Mouse (Mus musculus) lung, embryonic 14.5 days (tissue): Measurements from ENCODE around the gene Elmo2. TPM values are rescaled to one million over a fixed set of nuclear protein-coding genes. Genes with fewer than 3 reads are reported as not detected.

Experiments used
- ATAC-seq: fragments of 200-750 bp; cut with Nextera tagmentation; 2 replicates; pipeline ENCODE4 v1.8.0; 2017; ENCODE audit warnings: mild to moderate bottlenecking, moderate TSS enrichment, moderate library complexity; ENCODE audit not compliant: insufficient read depth
- DNase-seq: peaks from one replicate; pipeline ENCODE4 v3.0.0-alpha.2; 2015
- H3K27ac ChIP-seq: fragments of 300-500 bp; sonication (generic); 2 replicates; pipeline ENCODE4 v1.5.1; 2014; ENCODE audit warnings: low read depth, mild to moderate bottlenecking, moderate library complexity
- H3K27me3 ChIP-seq: fragments of 300-500 bp; sonication (generic); 2 replicates; pipeline ENCODE4 v1.6.1; 2014; ENCODE audit warnings: low read length, control low read depth; ENCODE audit not compliant: insufficient read depth
- H3K36me3 ChIP-seq: fragments of 300-500 bp; sonication (generic); 2 replicates; pipeline ENCODE4 v1.6.1; 2014; ENCODE audit warnings: control low read depth; ENCODE audit not compliant: insufficient read depth
- H3K4me1 ChIP-seq: fragments of 300-500 bp; sonication (generic); 2 replicates; pipeline ENCODE4 v1.6.1; 2014; ENCODE audit warnings: antibody characterized with exemption, control low read depth; ENCODE audit not compliant: insufficient read depth
- H3K4me2 ChIP-seq: fragments of 300-500 bp; sonication (generic); 2 replicates; pipeline ENCODE4 v1.6.1; 2014; ENCODE audit warnings: mild to moderate bottlenecking
- H3K4me3 ChIP-seq: fragments of 300-500 bp; sonication (generic); 2 replicates; pipeline ENCODE4 v1.5.1; 2014; ENCODE audit warnings: low read depth, low read length
- H3K9ac ChIP-seq: fragments of 300-500 bp; sonication (generic); 2 replicates; pipeline ENCODE4 v1.6.1; 2014
- H3K9me3 ChIP-seq: fragments of 300-500 bp; sonication (generic); 2 replicates; pipeline ENCODE4 v1.6.1; 2016; ENCODE audit warnings: low read depth, low read length, control low read depth
- CTCF ChIP-seq: IDR thresholded peaks from 2 replicates; pipeline ENCODE4 v1.5.1; 2016; ENCODE audit warnings: antibody characterized with exemption, low read depth
- WGBS: fragments of 180-500 bp; shearing (Covaris S2); extraction: QIAGEN DNeasy Blood & Tissue Kit; methylation state at CpG from one replicate; pipeline ENCODE4 v1.1.7; 2014; 5-methylcytosine and 5-hydroxymethylcytosine counted together
- polyA plus RNA-seq: library from polyadenylated mRNA; unstranded; fragments of >200 nt; fragmentation: Nextera tagmentation; extraction: Ambion mirVana; gene quantifications from 2 replicates; pipeline ENCODE4 v1.2.1, GENCODE M21; 2014

The Elmo2 gene
- polyA plus RNA-seq, 1 experiment from 2014 or later: 82.2 TPM

- DNase-seq (peak; percentile 68), ATAC-seq (no peak)
- Histone ChIP-seq H3K9ac (no peak overlapping the region), H3K9me3 (no peaks in the 10 kb centered on the region), H3K4me2 (no peak overlapping the region), H3K4me1 (no peaks in the 10 kb centered on the region), H3K27me3 (no peaks in the 10 kb centered on the region), H3K27ac (no peak overlapping the region), H3K4me3 (no peak overlapping the region), H3K36me3 (no peaks in the 10 kb centered on the region)
- peak; percentile 61 for TF ChIP-seq CTCF
- WGBS: 32% methylated on average over 3 of the region's 3 CpGs
Observed at GRCm38 (mm10) chr2:165337191-165337590, 10.9 kb upstream of the Elmo2 start.

GRCm38 (mm10) chr2:165332610-165333210 is 6.4 kb upstream of the Elmo2 start:
- WGBS: 47% methylated on average over 14 of the region's 14 CpGs

GRCm38 (mm10) chr2:165329703-165330102 is 3.4 kb upstream of the Elmo2 start:
- H3K9me3 ChIP-seq: no peaks in the 10 kb centered on the region
- WGBS: 15% methylated on average over 3 of the region's 3 CpGs

More at GRCm38 (mm10) chr2:165332610-165333210, 6.4 kb upstream of the Elmo2 start:
- ATAC-seq (no peak), DNase-seq (no peak)
- Histone ChIP-seq H3K4me1 (no peaks in the 10 kb centered on the region), H3K9me3 (no peaks in the 10 kb centered on the region), H3K27ac (no peak overlapping the region), H3K4me3 (no peak overlapping the region), H3K36me3 (no peaks in the 10 kb centered on the region), H3K9ac (no peak overlapping the region), H3K4me2 (no peak overlapping the region), H3K27me3 (no peaks in the 10 kb centered on the region)
- no peak for TF ChIP-seq CTCF

GRCm38 (mm10) chr2:165328746-165329145 is 2.5 kb upstream of the Elmo2 start:
- no peak overlapping the region for H3K4me2 ChIP-seq
- ATAC-seq: no peak

More at GRCm38 (mm10) chr2:165329703-165330102, 3.4 kb upstream of the Elmo2 start:
- TF ChIP-seq CTCF: no peak
- DNase-seq: no peak
- H3K4me1 ChIP-seq: peaks cover 9% of the 10 kb centered on the region
- no peak overlapping the region for H3K27ac ChIP-seq
- no peak for ATAC-seq
- H3K27me3 ChIP-seq: no peaks in the 10 kb centered on the region
- H3K4me2 ChIP-seq: no peak overlapping the region
- H3K9ac ChIP-seq: no peak overlapping the region
- no peaks in the 10 kb centered on the region for H3K36me3 ChIP-seq
- no peak overlapping the region for H3K4me3 ChIP-seq

GRCm38 (mm10) chr2:165327386-165327785 is 1.1 kb upstream of the Elmo2 start:
- Histone ChIP-seq H3K9me3 (no peaks in the 10 kb centered on the region), H3K4me2 (peak overlapping the region; percentile 95), H3K4me3 (peak overlapping the region; percentile 93), H3K27me3 (no peaks in the 10 kb centered on the region), H3K36me3 (no peaks in the 10 kb centered on the region), H3K4me1 (peaks cover 15% of the 10 kb centered on the region), H3K9ac (peak overlapping the region; percentile 62), H3K27ac (no peak overlapping the region)
- no peak for TF ChIP-seq CTCF
- 49% methylated on average over 7 of the region's 7 CpGs for WGBS
- ATAC-seq (no peak), DNase-seq (no peak)

More at GRCm38 (mm10) chr2:165328746-165329145, 2.5 kb upstream of the Elmo2 start:
- TF ChIP-seq CTCF: no peak
- H3K4me1 ChIP-seq: peaks cover 12% of the 10 kb centered on the region
- H3K9me3 ChIP-seq: no peaks in the 10 kb centered on the region
- 66% methylated on average over 5 of the region's 5 CpGs for WGBS
- no peaks in the 10 kb centered on the region for H3K36me3 ChIP-seq
- no peak overlapping the region for H3K9ac ChIP-seq
- H3K4me3 ChIP-seq: no peak overlapping the region
- H3K27me3 ChIP-seq: no peaks in the 10 kb centered on the region
- DNase-seq: no peak
- H3K27ac ChIP-seq: no peak overlapping the region

- no peak for TF ChIP-seq CTCF
- Histone ChIP-seq H3K36me3 (no peaks in the 10 kb centered on the region), H3K27ac (peak overlapping the region; percentile 58), H3K4me1 (peaks cover 26% of the 10 kb centered on the region), H3K9me3 (no peaks in the 10 kb centered on the region), H3K27me3 (no peaks in the 10 kb centered on the region), H3K4me3 (peak overlapping the region; percentile 93), H3K9ac (peak overlapping the region; percentile 88), H3K4me2 (peak overlapping the region; percentile 95)
- peak; percentile 49 for ATAC-seq
- 1% methylated on average over 30 of the region's 30 CpGs for WGBS
- peak; percentile 50 for DNase-seq
Observed at GRCm38 (mm10) chr2:165325521-165326303, 567 bp downstream of the Elmo2 start.

- H3K4me3 ChIP-seq: no peak overlapping the region
- no peaks in the 10 kb centered on the region for H3K9me3 ChIP-seq
- H3K4me1 ChIP-seq: peaks cover 30% of the 10 kb centered on the region
- H3K9ac ChIP-seq: no peak overlapping the region
- no peak for TF ChIP-seq CTCF
- H3K4me2 ChIP-seq: peak overlapping the region; percentile 95
- H3K27me3 ChIP-seq: no peaks in the 10 kb centered on the region
- DNase-seq (peak; percentile 37), ATAC-seq (no peak)
- peak overlapping the region; percentile 42; the same call in 1 of the 2 replicates for H3K27ac ChIP-seq
- whole genome bisulfite sequencing: 60% methylated on average over 5 of the region's 5 CpGs
- no peaks in the 10 kb centered on the region for H3K36me3 ChIP-seq
Observed at GRCm38 (mm10) chr2:165323928-165324327, 2.4 kb downstream of the Elmo2 start.
